Mouse (Mus musculus) neutrophil, adult 65 days (primary cell): Measurements from ENCODE around the gene 1700024B05Rik. TPM values are rescaled to one million over a fixed set of nuclear protein-coding genes. Genes with fewer than 3 reads are reported as not detected.

Experiments used
- total RNA-seq: library from RNA; stranded (reverse); gene quantifications from 2 replicates; pipeline ENCODE4 v1.2.4, GENCODE M21; 2023

The 1700024B05Rik gene
- total RNA-seq, result not detected in 2 replicates

DNA sequence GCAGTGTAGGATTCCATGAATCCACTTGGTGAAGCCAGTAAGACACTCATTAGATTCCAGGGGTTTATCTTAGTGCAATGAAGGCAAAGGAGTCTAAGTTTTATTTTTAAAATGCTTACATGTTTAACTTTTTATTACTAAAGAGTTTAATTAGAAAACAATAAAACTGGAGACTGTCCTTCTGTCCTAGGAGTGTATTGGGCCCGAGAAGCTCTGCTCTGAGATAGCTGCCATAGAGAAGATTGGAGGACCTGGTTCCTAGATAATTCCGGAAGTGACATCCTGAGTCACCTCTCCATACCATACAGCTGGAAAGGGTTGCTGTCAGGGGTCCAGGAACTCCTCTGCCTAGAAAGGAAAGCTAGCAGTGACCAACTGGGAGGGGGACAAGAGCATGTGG, at the start of gene 1700024B05Rik:
1700024B05Rik (plus strand) TSS at position 301 of the 400 bp plus-strand sequence.

GRCm38 (mm10) chr14:41907190-41907589, 36.6 kb upstream of the 1700024B05Rik start, which contains the start of gene Gm7980:
Gene Gm7980 (minus strand): TSS chr14:41907290.

GRCm38 (mm10) chr14:41924649-41925048, 19.1 kb upstream of the 1700024B05Rik start, which contains the start of gene 1700049E17Rik1:
Gene 1700049E17Rik1 (plus strand): TSS chr14:41924949.

DNA sequence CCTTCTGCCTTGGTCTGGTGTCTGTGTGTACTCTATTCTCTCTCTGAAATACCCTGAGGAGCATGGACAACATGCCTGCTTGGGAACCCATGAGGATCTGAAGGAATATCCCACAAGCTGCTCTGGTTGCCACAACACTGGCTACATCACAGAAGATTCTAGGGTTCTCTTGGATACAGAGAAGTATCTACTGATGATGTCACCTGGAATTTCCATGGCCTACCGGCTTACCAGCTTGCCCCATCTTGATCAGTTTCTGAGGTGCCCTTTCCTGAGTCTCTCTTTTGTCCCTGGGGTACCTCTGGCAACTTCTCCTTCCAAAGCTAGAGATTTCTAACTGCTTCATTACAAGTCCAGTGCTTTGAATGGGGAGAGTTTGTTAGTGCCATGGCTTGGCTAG, 24.0 kb downstream of the 1700024B05Rik start, which contains the start of gene Gm6401:
Gm6401 (minus strand) TSS at position 101 of the 400 bp plus-strand sequence.

DNA sequence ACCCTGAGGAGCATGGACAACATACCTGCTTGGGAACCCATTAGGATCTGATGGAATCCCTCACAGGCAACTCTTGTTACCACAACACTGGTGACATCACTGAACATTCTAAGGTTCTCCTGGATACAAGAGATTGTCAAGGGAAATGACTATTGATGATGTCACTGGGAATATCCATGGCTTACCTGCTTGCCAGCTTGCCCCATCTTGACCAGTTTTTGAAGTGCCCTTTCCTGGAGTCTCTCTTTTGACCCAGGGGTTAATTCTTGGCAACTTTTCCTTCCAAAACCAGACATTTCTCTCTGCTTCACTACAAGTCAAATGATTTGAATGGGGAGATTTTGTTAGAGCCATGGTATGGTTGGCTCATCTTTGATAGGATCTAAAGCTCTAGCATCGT, 39.4 kb downstream of the 1700024B05Rik start, which contains the start of gene Gm3543:
Gm3543 (minus strand) TSS at position 101 of the 400 bp plus-strand sequence.

Other genes with a start within 250 kb of the 1700024B05Rik start
- gene Gm8068, start 242.1 kb upstream of the 1700024B05Rik start, total RNA-seq, result not detected in 2 replicates
- not detected in 2 replicates for gene Gm7929, start 193.4 kb upstream of the 1700024B05Rik start, total RNA-seq
- gene Gm47189, start 171.6 kb upstream of the 1700024B05Rik start, total RNA-seq, result not detected in 2 replicates
- gene Gm7980, start 36.7 kb upstream of the 1700024B05Rik start, total RNA-seq, result not detected in 2 replicates
- not detected in 2 replicates for gene 1700049E17Rik1, start 19.0 kb upstream of the 1700024B05Rik start, total RNA-seq
- not detected in 2 replicates for gene Gm6401, start 23.9 kb downstream of the 1700024B05Rik start, total RNA-seq
- not detected in 2 replicates for gene Gm3543, start 39.3 kb downstream of the 1700024B05Rik start, total RNA-seq
- gene Gm7951, start 173.4 kb downstream of the 1700024B05Rik start, total RNA-seq, result not detected in 2 replicates
- gene Gm17027, start 218.6 kb downstream of the 1700024B05Rik start, total RNA-seq, result not detected in 2 replicates
- not detected in 2 replicates for gene Gm3573, start 246.8 kb downstream of the 1700024B05Rik start, total RNA-seq